Mouse (Mus musculus): Measurements from ENCODE around the gene Steap1.

Steap1 gene

DNA sequence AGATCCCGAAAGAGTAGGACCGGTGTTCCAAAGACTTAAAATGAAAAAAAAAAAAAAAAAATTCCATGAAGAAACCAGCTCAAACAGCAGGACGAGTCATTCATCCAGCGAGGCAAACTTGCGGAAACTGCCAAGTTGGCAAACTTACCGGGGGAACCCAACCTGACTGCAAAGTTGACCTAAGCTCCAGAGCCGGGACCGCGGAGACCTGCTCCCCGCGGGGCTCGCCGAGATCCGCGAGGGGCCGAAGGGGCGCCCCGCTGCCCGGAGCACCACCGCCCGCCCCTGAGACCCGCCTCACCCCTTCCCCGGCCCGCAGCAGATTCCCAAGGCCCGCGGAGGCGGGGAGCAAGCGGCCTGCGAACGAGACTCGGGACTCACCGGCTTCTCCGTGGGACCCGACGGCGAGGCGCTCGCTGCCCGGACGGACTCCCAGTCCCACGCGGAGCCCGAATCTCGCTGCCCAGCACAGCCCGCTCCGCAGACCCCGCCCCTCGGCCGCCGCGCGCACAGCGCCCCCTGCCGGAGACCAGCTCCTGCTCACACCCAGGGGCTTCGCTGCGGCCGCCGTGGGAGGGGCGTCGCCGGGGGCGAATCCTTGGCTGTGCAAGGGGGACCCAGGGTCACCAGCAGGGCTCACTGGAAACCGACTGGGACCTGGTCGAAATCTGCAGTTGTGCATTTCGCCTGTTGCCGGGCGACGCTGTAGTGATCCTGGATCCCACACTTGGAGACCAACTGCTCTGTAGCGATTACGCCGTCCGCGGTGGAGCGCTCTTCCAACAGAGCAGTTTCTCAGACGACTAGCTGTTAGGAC lies at the start of gene Steap1:
Gene Steap1, minus strand, starts transcription at position 461 of the 817 bp plus-strand sequence.
- peak; percentile 44 for DNase-seq (ENCODE audit: low read depth)

DNA sequence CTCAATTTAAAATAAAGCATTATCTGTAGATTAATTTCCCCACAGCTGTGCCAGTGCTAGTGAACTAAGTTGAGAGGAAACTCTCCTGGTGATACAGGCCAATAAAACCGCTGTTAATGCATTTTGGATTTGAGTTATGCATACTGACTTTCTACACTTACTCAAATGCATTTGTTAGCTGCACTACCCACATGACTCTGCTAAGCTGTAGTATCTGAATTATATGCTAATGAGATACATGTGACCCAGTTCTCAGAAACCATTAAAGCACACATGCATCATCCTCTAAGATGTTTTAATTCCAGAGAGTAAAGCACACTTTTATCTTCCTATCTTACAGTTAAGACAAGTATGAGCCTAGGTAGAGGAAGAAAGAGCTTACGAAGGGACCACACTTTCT lies 38.0 kb upstream of the Steap1 start:
- DNase-seq (ENCODE audit: low read depth) = no peak

GRCm38 (mm10) chr5:5756392-5757019 lies 7.4 kb upstream of the Steap1 start:
- DNase-seq (ENCODE audit: low read depth) = no peak

DNA sequence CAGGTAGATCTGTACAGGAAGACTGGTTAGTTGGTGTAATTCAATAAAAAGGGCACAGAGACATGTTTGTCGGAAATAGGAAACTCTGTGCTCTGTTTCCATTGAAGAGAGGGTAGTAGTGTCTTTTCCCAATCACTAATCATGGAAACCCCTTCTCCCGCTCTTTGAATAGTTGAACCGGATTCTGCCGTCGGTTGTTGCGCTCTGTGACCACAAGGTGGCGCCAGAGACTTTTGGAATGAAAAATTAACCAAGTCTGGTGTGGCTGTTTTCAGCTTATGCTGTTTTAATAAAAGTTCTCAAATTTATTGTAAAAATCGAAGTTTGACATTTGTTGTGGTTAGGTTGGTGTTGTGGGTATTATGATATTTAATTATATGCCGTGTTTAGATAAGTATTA lies 5.9 kb upstream of the Steap1 start:
- DNase-seq (ENCODE audit: low read depth) = no peak

DNA sequence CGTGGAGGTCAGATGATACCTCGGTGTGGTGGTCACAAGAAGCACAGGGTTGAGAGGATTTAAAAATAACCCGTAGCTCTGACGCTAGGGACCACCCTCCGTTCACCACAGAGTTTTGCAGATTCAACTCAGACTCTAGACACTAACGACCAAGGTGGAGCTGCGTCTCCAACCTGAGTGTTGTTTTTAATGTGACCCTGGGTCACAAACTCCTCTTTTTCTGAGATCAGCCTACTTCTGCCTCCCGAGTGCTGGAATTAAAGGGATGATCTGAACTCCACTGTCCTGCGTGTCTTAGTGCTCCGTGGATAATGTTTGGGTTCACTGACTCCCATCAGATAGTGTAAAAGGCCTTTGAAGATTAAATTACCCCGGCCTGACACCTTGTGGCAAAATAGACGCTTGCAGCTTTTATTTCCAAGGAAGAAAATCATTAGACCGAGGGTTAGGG lies 671 bp upstream of the Steap1 start:
- DNase-seq (ENCODE audit: low read depth) = peak; percentile 21

DNA sequence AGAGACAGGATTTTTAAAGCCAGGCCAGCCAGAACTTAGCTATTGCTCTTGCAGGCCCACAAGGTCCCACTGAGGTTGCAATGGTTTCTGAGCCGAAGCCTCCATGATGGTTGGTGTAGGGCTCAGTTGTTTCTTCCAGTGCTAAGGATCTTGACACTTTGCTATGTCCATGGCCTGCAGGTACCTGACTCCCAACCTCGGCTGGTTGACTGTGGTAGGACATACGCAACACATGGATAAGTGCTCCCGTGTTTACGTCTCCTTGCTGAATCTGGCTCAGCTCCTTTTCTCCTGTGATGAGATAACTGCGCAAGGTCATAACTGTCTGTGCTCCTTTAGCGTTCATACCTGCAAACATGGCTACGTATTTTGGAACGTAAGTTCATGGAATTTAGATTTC lies 14.7 kb downstream of the Steap1 start:
- DNase-seq (ENCODE audit: low read depth) = no peak

GRCm38 (mm10) chr5:5732858-5733257 lies 16.3 kb downstream of the Steap1 start:
- no peak for DNase-seq (ENCODE audit: low read depth)

GRCm38 (mm10) chr5:5732208-5732607 lies 16.9 kb downstream of the Steap1 start:
- no peak for DNase-seq (ENCODE audit: low read depth)

DNA sequence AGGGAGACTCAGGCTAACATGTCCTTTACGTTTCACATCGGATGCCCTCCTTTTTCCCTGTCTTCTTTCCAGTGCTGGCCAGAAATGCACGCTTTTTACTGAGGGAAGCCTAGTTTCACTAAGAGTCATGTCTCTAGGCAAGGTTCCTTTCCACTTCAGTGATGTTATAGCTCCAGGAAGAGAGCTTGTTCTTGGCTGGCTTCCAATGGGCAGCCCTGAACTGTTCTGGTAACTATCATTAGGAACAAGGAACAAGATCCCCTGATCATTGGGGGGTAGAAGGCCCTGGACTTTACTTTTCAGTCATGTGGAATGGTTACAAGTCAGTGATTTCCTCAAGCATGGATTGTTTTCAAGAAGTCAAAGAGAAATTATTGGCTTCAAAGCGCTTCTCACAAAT lies 19.2 kb downstream of the Steap1 start:
- DNase-seq (ENCODE audit: low read depth) = no peak

DNA sequence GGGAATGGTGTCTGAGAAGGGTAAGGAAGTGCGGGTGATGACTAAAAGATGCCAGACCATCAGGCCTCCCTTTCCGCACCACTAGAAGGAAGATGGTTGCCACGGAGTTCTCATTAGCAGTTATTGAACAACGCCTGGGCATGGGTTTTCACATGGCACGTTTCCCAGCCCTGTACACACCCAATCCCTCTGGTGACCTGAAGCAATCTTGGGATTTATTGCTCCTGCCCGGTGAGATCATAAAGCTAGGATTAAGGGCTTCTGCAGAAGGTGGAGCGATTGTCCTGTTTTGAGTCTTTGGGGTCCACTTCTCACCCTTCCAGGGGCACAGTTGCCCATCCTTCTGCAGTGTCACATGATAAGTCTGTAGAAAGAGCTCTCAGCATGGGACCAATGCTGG lies 26.9 kb downstream of the Steap1 start:
- no peak for DNase-seq (ENCODE audit: low read depth)

DNA sequence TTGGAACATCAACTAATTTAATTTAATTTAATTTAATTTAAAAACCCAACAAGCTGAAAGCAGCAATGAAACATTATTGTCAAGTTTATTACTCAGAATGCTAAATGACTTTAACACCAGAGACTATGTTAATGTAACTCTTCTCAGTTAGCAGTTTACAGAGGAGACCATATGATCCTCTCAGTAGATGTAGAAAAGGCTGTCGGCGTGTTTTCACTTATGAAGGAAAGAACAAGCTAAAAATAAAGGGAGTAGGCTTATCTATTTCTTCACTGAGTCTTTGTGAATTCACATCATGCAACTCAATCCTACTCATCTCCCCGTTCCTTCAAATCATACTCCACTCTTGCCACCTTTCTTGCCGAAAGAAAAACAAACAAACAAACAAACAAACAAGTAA lies 38.1 kb downstream of the Steap1 start:
- DNase-seq (ENCODE audit: low read depth) = no peak

GRCm38 (mm10) chr5:5707341-5708278 lies 41.5 kb downstream of the Steap1 start:
- no peak for DNase-seq (ENCODE audit: low read depth)

- DNase-seq (ENCODE audit: low read depth) = no peak
Measured at GRCm38 (mm10) chr5:5705019-5705418, 44.1 kb downstream of the Steap1 start.

GRCm38 (mm10) chr5:5700386-5700785 lies 48.7 kb downstream of the Steap1 start:
- DNase-seq (ENCODE audit: low read depth) = no peak

DNA sequence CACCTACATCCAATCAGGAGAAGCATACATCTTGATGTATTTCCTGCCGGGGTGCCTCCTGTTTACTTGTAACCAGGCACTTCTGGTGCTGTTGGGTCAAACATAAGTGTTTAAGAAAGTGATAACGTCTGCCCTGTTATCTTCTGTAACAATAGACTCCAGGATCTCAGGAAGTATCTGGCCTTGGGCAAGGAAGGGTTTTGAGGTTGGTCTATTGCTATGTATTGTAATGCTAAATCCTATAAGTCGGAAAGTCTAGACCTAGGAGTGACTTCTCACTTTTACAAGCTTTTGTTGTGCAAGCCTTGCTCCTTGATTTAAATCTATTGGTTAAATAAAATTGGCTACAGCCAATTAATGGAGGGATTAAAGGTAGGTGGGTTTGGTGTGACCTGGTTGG lies 50.3 kb downstream of the Steap1 start:
- DNase-seq (ENCODE audit: low read depth) = no peak

DNA sequence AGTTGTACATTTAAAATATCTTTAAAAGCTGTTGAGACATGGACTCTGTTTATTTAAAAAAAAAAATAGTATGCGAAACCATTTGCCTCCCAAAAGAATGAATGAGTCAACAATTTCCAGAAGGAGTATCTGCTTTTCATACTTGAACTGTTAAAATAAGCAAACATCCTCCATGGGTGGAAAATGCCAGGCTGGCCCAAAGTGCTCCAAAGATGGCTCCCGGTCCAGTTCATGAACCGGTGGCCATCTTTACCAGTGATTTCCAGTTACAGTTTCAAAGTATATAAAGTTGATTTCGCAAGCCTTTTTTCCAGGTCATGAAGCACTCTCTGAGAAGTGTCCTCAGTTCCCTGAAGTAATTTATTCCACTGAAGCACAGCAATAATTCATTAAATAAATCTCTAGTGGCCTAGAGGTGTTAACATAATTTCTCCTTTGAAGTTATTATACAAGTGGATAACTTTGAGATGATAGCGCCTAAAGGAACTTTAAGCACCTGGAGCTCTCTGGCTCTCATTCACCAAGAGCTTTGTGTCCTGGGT lies 53.7 kb downstream of the Steap1 start:
- DNase-seq (ENCODE audit: low read depth) = no peak

GRCm38 (mm10) chr5:5693956-5694653 lies 55.0 kb downstream of the Steap1 start, which contains the start of gene Steap2:
TSS of gene Steap2 (minus strand) at chr5:5694578.
- no peak for DNase-seq (ENCODE audit: low read depth)

DNA sequence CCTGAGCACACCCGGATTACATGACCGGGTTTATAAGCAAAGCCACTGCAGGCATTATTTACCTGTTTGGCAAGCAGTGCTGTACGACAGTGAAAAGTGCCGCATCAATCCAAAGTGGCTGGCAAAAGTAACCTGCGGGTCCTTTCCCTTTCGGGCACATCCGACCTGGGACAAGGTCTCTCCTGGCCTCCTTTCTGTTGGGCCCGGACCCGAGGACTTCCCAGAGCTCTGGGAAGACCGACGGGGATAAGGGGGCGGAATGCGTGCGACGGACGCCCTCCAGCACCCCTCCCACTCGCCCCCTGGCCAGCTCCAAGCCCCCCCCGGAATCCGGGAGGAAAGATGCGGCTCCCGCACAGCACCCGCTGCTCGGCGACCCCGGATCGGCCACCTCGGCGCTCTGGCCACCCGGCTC lies 55.6 kb downstream of the Steap1 start:
- no peak for DNase-seq (ENCODE audit: low read depth)

DNA sequence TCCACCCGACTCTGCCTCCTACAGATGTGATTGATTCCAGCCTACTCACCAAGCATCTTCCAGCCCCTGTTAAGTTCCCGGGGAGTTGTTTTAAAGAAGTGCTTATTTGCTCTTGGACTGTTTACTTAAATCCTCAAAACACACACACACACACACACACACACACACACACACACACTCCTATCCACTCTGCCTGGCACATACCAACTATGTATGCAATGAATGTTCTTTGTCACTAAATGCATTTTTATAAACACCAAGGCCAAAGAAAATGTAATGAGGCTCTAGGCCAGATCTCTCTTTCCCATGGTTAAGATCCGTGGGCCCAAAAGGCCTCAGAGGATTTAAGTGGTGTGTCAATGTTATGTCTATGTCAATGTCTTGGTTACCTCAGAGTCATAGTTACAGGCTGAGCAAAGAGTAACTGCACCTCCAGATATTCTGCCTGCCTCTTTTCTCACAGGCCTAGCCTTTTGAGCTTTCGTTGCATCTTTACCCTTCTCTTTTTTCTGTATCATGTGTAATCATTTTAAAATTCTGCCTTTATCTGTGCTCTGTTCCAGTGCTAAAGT lies 56.9 kb downstream of the Steap1 start:
- DNase-seq (ENCODE audit: low read depth) = no peak

- DNase-seq (ENCODE audit: low read depth) = no peak
Measured at GRCm38 (mm10) chr5:5688945-5689540, 60.1 kb downstream of the Steap1 start.

DNA sequence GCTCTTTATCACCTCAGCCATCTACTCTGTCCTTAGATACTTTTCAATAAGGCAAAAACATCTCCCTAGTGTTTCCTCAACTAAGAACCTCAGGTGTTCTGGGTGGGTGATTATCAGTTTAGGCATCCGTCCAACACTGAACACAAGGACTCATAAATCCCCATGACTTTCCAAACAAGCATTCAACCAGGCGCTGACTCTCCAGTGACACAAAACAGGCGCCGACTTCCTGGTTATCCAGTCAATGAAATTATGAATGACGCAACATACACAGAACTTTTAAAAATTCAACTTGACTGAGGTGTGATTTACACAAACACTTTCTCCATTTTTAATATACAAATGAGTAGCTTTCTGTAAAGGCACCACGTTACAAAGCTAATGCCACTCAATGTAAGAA lies 60.9 kb downstream of the Steap1 start:
- no peak for DNase-seq (ENCODE audit: low read depth)
